27 mouse cellular contexts compared by ENCODE assay signal in genomic region chr2:149982466-149982865, GRCm38 (mm10).
"Had no signal": no experiment of that assay in that cellular context is flagged by ENCODE, and none has a peak within 500 bp of the region (broad histone marks: within the 10 kb centered on the region; RNA-seq: fewer than 3 reads in every experiment).

No protein-coding gene starts in this region.

- H3K27me3 ChIP-seq: hindbrain, embryonic 12.5 days; intestine, embryonic 15.5 days; limb, embryonic 12.5 days; liver, embryonic 13.5 days; liver, embryonic 15.5 days had no signal

- H3K36me3 ChIP-seq: hindbrain, embryonic 10.5 days; hindbrain, embryonic 12.5 days; intestine, embryonic 15.5 days; limb, embryonic 10.5 days; limb, embryonic 12.5 days; liver, embryonic 13.5 days; liver, embryonic 15.5 days had no signal

- H3K9ac ChIP-seq: hindbrain, embryonic 12.5 days; hindbrain, embryonic 14.5 days; intestine, embryonic 15.5 days; limb, embryonic 12.5 days; liver, embryonic 13.5 days; liver, embryonic 15.5 days had no signal

- H3K4me1 ChIP-seq: intestine, embryonic 15.5 days; limb, embryonic 10.5 days; limb, embryonic 12.5 days; liver, embryonic 13.5 days; liver, embryonic 15.5 days had no signal

- ATAC-seq: hindbrain, embryonic 16.5 days; inflammation-experienced regulatory T-cells, adult 6 months; intestine, embryonic 15.5 days; intestine, postnatal 0 days had no signal

- DNase-seq: gastrocnemius, postnatal 14 days; gastrocnemius, postnatal 36 days; heart, adult 11 months; heart, adult 2 months; heart, postnatal 10 days; heart, postnatal 4 days; kidney, adult 18-20 months; kidney, adult 8-10 months; kidney, postnatal 10 days; kidney, postnatal 25 days; kidney, postnatal 4 days; liver; liver, embryonic 13.5 days had no signal

- H3K27ac ChIP-seq: heart, adult 2 months; hindbrain, embryonic 10.5 days; hindbrain, embryonic 12.5 days; hindbrain, embryonic 14.5 days; intestine, embryonic 15.5 days; layer of hippocampus, adult 2 months; left cerebral cortex, adult 2 months; limb, embryonic 10.5 days; limb, embryonic 12.5 days; liver, embryonic 13.5 days; liver, embryonic 15.5 days had no signal

- H3K4me3 ChIP-seq: heart, adult 2 months; hindbrain, embryonic 10.5 days; hindbrain, embryonic 12.5 days; intestine, embryonic 15.5 days; layer of hippocampus, adult 2 months; left cerebral cortex, adult 2 months; limb, embryonic 10.5 days; limb, embryonic 12.5 days; liver, embryonic 13.5 days; liver, embryonic 15.5 days had no signal

- H3K4me2 ChIP-seq: heart, embryonic 11.5 days; hindbrain, embryonic 12.5 days; hindbrain, embryonic 14.5 days; intestine, embryonic 15.5 days; limb, embryonic 12.5 days; liver, embryonic 11.5 days; liver, embryonic 13.5 days; liver, embryonic 15.5 days had no signal

- H3K9me3 ChIP-seq: hindbrain, embryonic 10.5 days; hindbrain, embryonic 12.5 days; intestine, embryonic 15.5 days; limb, embryonic 10.5 days; limb, embryonic 12.5 days; liver, embryonic 13.5 days; liver, embryonic 15.5 days had no signal
